Mouse (Mus musculus): Measurements from ENCODE around the gene Pdhx.

Gene Pdhx

DNA sequence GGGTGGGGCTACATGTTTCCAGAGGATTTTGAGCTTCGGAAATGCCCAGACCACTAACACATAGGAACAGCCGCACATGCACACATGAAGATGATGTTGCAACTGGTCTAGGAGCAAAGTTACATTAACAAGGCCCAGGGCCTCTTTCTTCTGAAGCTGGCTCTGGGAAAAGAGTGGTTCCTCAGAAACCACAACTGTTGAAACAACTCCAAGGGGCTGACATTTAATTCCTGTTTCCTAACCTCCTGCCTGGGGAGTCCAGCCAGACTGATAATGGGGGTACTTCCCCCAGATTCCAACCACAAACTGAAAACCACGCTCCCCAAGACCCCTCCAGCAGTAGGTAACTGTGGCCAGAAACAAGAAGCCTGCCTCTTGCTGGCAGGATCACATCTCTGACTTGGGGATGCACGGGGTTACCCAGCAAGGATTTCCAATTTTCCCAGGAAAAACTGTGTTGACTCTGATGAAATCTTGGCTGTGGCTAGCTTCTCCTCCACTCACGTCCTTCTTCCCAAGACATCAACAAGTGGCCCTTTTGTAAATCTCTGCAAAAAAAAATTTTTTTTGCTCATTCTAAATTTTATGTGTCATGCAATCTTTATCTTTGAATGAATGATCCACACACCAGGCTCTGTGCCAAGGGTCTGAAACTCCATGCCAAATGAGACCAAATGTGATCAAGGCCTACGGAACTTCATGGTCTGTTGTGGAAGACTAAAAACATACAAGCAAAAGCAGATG, 86.2 kb downstream of the Pdhx start:
- no peak for DNase-seq

DNA sequence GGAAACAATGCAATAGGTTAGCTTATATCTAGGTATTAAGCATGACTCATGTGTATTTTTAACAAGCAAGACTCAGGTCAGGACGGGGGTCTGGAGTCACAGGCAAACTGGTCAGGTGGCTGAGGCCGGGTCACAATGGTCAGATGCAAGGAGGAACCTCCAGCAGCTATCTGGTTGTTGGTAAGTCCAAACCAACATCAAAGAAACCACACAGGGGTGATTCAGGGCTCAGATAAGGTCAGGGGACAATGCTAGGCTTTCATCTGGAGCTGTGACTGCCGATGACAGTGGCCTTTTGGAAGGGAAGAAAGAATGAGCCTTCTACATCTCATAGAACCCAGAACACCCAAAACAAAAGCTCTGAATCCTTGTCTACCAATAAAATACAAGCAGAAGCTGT, 86.9 kb downstream of the Pdhx start:
- no peak for DNase-seq

DNA sequence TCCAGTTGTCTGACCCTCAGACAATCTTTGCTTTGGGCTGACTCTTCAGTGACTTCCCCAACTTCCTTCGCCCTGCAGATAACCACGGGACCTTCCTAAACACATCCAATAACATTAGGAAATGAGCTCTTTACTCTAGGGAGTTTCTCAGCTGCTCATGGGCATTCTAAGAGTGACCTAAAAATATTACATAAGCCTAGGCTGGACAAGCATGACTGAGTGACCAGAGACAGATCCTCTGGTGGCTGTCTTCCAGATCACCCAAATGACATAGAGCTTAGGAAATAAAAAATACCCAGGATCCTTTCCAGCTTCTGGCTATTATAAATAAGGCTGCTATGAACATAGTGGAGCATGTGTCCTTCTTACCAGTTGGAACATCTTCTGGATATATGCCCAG, 90.5 kb downstream of the Pdhx start:
- no peak for DNase-seq

DNA sequence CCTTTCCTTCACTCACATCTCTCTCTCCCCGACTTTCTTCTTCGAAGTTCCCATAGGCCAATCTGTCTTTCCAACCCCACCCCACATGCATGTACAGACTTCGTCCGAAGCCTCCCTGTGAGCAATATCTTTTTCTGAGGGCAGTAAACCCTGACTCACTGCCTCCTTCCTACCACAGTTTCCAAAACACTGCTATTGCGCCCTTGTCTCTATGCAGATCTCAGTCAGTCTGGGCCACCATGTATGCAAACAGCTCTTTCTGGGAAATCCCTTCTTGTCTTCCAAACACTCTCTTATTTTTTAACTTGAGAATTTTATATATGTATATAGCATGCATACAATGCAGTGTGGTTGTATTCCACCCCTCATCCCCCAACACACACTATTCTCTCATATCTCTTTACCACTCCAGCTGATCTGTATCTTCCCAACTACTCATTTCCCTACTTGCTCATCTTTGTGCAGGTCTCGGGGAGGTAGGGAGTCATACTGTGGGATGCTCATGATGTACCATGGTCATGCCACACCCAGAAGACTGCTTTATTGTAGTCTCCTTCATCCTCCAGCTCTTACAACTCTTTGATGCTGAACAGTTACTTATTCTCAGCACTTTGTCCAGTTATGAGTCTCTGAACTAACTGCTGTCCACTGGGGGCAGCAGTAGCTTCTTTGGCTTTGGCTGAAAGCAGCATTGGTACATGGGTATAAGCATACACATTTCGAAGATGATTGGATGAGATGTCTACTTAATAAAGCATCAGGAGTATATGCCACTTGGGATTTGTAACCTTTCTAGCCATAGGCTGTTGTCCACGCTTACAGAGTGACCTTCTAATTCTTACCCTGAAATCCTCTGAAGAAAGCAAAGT, 91.6 kb downstream of the Pdhx start:
- no peak for DNase-seq

DNA sequence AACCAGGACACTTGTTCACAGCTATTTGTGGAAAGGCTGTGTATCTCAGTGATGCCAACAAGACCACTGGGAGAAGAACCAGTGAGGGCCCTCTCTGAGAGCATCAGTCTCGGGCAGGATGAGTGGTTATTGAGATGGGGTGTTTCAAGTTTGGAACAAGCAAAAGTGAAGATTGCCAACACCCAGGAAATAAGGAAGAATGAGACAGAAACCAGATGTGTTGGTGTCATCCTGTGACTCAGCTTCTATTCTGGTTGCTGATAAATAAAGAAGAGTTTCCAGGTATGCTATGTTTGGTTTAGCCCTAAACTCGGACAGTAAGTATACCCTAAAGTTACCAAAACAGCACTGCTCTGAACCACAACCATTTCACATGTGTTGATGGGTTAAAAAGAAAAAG, 92.4 kb downstream of the Pdhx start:
- no peak for DNase-seq

DNA sequence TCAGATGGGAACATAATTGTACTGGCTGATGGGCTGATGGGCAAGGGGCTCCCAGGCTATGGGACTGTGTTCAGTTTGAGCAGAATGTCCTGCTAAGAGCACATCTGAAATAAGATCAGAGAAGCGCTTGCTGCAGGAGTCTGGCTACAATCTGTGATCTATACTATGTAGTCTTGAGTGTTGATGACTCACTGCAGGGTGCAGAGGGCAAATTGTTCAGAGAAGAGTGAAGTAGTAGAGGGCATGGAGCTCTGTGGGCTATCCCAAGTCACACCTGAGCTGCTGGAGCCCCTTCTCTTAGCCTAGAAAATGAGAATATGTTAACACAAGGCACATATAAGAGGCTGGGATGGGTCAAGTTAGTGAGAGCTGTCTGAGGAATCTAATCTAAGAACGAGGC, 93.8 kb downstream of the Pdhx start:
- DNase-seq: no peak

DNA sequence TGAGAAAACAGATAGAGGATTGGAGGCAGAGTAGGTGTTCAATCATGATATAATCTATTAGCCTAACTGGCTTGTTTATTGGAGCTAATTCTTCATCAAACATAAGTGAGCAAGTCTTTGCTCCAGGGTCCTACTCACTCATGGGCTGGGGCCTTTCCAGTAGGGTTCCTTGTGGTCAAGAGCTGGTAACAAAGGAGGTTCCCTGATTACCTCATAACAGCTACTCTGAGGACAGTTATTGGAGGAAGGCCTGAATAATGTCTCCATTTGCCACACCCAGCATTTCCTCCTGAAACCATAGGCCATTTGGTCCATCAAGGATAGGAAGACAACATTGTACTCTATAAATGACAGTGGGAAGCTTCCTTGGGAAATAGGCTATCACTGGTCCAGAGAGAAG, 94.2 kb downstream of the Pdhx start:
- DNase-seq: no peak

DNA sequence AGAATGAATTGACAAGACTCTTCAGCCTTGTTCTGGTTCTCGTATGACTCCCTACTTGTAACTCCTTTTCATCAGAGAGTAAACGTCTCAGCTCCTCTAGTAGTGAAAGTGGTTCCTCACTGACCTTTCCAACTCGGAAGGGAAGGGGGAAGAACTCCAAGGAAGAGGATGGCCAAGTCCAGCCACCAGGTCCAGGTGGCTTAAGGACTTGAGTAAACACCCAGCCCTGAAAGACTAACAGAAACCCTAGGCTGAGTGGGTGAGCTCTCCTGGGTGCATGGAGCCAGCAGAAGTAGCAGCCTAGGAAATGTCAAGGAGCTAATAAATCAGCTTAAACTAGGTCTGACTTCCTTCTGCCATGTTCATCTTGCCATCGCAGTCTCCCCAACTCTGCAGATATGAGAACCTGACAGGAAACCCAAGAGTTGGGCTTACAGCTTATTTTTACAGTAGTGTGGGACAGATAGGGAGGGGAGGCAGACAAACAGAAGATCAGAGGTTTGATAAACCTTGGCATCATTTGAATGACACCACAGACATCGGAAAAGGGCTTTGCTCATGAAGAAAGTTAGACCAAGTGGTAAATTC, 97.9 kb downstream of the Pdhx start:
- DNase-seq: no peak

DNA sequence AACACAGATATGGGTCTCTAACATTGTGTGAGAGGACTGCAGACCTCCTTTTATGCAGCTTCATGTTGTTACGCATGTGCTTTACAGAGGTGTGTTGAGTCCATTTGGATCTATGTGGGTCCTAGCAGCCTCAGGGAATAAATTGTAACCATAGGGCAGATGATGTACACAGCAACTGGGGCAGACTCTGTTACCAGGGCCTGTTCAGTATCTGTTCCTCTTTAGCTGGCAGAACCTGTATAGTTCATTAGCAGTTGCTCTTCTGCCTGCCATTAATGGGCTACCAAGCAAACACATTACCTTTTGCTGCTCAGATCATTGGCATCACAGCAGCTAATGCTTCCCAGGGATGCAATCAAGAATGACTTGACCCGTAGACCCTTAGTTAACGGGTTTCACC, 100.2 kb downstream of the Pdhx start:
- no peak for DNase-seq

DNA sequence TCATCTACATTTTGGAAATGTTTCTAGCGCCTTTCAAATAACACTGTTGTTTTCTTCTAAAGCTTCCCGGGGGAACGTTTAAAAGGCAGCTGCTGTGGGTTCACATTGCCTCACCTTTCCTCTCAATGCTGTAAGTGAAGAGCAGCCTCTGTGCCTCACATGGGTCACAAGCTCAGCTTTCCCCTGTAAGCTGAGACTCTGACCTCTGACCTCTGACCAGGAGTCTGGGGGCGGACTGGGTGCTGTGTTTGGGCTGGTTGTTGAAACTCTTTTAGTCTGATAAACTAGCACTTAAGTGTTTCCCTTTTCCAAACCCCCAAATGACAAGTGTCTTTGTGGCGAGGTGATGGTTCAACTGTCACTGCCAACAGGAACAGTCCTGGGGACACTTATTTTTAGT, 100.7 kb downstream of the Pdhx start:
- DNase-seq: no peak

DNA sequence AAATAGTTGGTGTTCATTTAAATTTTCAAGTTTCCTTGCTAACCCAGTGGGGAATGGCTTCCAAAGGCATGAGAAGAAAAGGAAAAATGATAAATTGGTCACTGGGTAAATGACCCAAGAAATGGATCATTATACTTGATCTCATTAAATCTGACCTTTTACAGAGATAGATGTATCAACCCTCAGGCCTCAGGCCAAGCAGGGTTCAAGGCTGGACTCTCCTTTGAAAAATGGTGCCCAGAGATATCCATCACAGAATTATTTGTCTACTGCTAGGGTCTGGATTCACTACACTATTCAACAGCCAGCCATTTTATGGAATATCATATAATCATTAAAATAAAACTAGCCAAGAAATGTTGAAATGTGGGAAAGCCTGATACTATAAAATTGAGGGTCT, 101.4 kb downstream of the Pdhx start:
- no peak for DNase-seq
